ENCODE assay signal across 10 mouse cellular contexts in genomic region chr13:20299424-20299823, GRCm38 (mm10).
DNase-seq lines count a peak whose midpoint lies in the region; ATAC-seq and TF ChIP-seq lines count a peak whose summit lies in the region.
"Had no signal": no experiment of that assay in that cellular context is flagged by ENCODE, and none has a peak within 500 bp of the region (broad histone marks: within the 10 kb centered on the region; RNA-seq: fewer than 3 reads in every experiment).

No protein-coding gene starts in this region.

- peak; percentile 74 for DNase-seq in embryo, embryonic 10 days (ENCODE audit: low spot score)
- no peak for DNase-seq in embryo, embryonic 9.5 days (ENCODE audit: extremely low spot score)
- DNase-seq in spleen, adult 2 months (ENCODE audit: low read depth in 1 of 2, low spot score in 2 of 2): no peak
- no peak for DNase-seq in spleen, adult 12 weeks (ENCODE audit: low spot score)
- peak; percentile 87 for DNase-seq in forebrain, embryonic 14.5 days (ENCODE audit: low spot score)
- DNase-seq in left cerebral cortex, postnatal 25 days (ENCODE audit: low spot score in 2 of 2): peak; percentile 52 to 73
- DNase-seq in retina, postnatal 1 day: peak; percentile 75
- DNase-seq in urinary bladder, postnatal 14 days (ENCODE audit: low spot score): no peak

- peaks cover 15% of the 10 kb centered on the region for H3K36me3 ChIP-seq in spleen, adult 2 months (ENCODE audit: control insufficient read depth, insufficient read depth, low read length)
- H3K36me3 ChIP-seq in forebrain, embryonic 14.5 days (ENCODE audit: control insufficient read depth, insufficient read depth, low read length): no peaks in the 10 kb centered on the region
- H3K36me3 ChIP-seq: heart, embryonic 13.5 days had no signal

- peak; percentile 72 for ATAC-seq in forebrain, embryonic 14.5 days

- peak; percentile 25; the same call in 1 of the 2 replicates for TF ChIP-seq CTCF in spleen, adult 2 months (IDR thresholded peaks at IDR 0.05; ENCODE audit: extremely low read depth, insufficient read depth, insufficient read length, insufficient replicate concordance)

- H3K4me3 ChIP-seq in spleen, adult 2 months (ENCODE audit: extremely low read depth, insufficient read depth, insufficient read length): no peak overlapping the region
- no peak overlapping the region for H3K4me3 ChIP-seq in forebrain, embryonic 14.5 days (ENCODE audit: low read depth, low read length)
- H3K4me3 ChIP-seq: heart, embryonic 13.5 days; megakaryocyte, embryonic 14.5 days had no signal

- H3K27me3 ChIP-seq in spleen, adult 2 months (ENCODE audit: control insufficient read depth, insufficient read depth, low read length): no peaks in the 10 kb centered on the region
- no peaks in the 10 kb centered on the region for H3K27me3 ChIP-seq in forebrain, embryonic 14.5 days (replicated peaks; ENCODE audit: control insufficient read depth, insufficient read depth, low read length)
- H3K27me3 ChIP-seq: heart, embryonic 13.5 days; megakaryocyte, embryonic 14.5 days had no signal

- TF ChIP-seq POLR2A in spleen, adult 2 months (IDR thresholded peaks at IDR 0.05; ENCODE audit: low read depth, low read length): no peak

- H3K4me1 ChIP-seq in spleen, adult 2 months (ENCODE audit: control insufficient read depth, insufficient read depth, insufficient read length): no peaks in the 10 kb centered on the region
- H3K4me1 ChIP-seq in forebrain, embryonic 14.5 days (ENCODE audit: control insufficient read depth, insufficient read depth, low read length): no peaks in the 10 kb centered on the region
- H3K4me1 ChIP-seq: heart, embryonic 13.5 days; megakaryocyte, embryonic 14.5 days had no signal

- H3K27ac ChIP-seq in spleen, adult 2 months (ENCODE audit: insufficient read depth, low read length): no peak overlapping the region
- H3K27ac ChIP-seq in forebrain, embryonic 14.5 days (ENCODE audit: low read depth, low read length): no peak overlapping the region
- H3K27ac ChIP-seq: heart, embryonic 13.5 days had no signal

- intact Hi-C loops in left cerebral cortex, postnatal 25 days (cut with DNase I): loop anchor here (2.0 to 10.0 kb wide), 4 partner anchors 643 to 1025 kb away; no protein-coding TSS in a partner anchor

- H3K9me3 ChIP-seq in forebrain, embryonic 14.5 days (replicated peaks; ENCODE audit: control insufficient read depth, low read length): no peaks in the 10 kb centered on the region
- H3K9me3 ChIP-seq: heart, embryonic 13.5 days; megakaryocyte, embryonic 14.5 days had no signal

- no peak overlapping the region for H3K4me2 ChIP-seq in forebrain, embryonic 14.5 days (ENCODE audit: low read length)
- H3K4me2 ChIP-seq: heart, embryonic 13.5 days had no signal

- no peak overlapping the region for H3K9ac ChIP-seq in forebrain, embryonic 14.5 days (ENCODE audit: low read length)
- H3K9ac ChIP-seq: heart, embryonic 13.5 days had no signal

- WGBS in spleen, adult 2 months: 76% methylated on average over 3 of the region's 3 CpGs
- WGBS in forebrain, embryonic 14.5 days: 65% methylated on average over 3 of the region's 3 CpGs

Comparison
In these comparisons a context has a peak if more than half of its experiments do, and no peak if none do; other contexts are left out.
1. DNase-seq: peak in embryo, embryonic 10 days (single experiment), forebrain, embryonic 14.5 days (single experiment), left cerebral cortex, postnatal 25 days (2 of 2) and retina, postnatal 1 day (single experiment); none in embryo, embryonic 9.5 days (single experiment), spleen, adult 2 months (0 of 2), spleen, adult 12 weeks (single experiment) and urinary bladder, postnatal 14 days (single experiment).